Mouse (Mus musculus) embryonic facial prominence, embryonic 15.5 days (tissue): ENCODE data around the gene Glmp. TPM values are rescaled to one million over a fixed set of nuclear protein-coding genes. Genes with fewer than 3 reads are reported as not detected.
A peak's percentile ranks its signal among the peaks of the same experiment; 100 is the strongest.
"Not testable (repeated sequence)": the region's sequence is repeated elsewhere in the genome, so short reads cannot be mapped to it uniquely, and the experiment has no call there.

Source experiments
- ATAC-seq: fragments of 200-750 bp; cut with Nextera tagmentation; 2 replicates; pipeline ENCODE4 v1.8.0; 2017; ENCODE audit warnings: low read depth, moderate TSS enrichment; ENCODE audit not compliant: insufficient number of reproducible peaks, low FRiP score, low TSS enrichment
- H3K27ac ChIP-seq: fragments of 300-500 bp; sonication (generic); replicated peaks from 2 replicates; pipeline ENCODE4 v1.5.1; 2015; ENCODE audit warnings: mild to moderate bottlenecking, inconsistent platforms
- H3K27me3 ChIP-seq: fragments of 300-500 bp; sonication (generic); 2 replicates; pipeline ENCODE4 v1.6.1; 2015; ENCODE audit warnings: inconsistent platforms
- H3K36me3 ChIP-seq: fragments of 300-500 bp; sonication (generic); 2 replicates; pipeline ENCODE4 v1.6.1; 2015; ENCODE audit warnings: mild to moderate bottlenecking, inconsistent platforms
- H3K4me1 ChIP-seq: fragments of 300-500 bp; sonication (generic); 2 replicates; pipeline ENCODE4 v1.6.1; 2015; ENCODE audit warnings: inconsistent platforms
- H3K4me2 ChIP-seq: fragments of 300-500 bp; sonication (generic); replicated peaks from 2 replicates; pipeline ENCODE4 v1.6.1; 2015; ENCODE audit warnings: mild to moderate bottlenecking, inconsistent platforms
- H3K4me3 ChIP-seq: fragments of 300-500 bp; sonication (generic); replicated peaks from 2 replicates; pipeline ENCODE4 v1.5.1; 2015; ENCODE audit warnings: mild to moderate bottlenecking, inconsistent platforms
- H3K9ac ChIP-seq: fragments of 300-500 bp; sonication (generic); 2 replicates; pipeline ENCODE4 v1.6.1; 2015; ENCODE audit warnings: inconsistent platforms
- H3K9me3 ChIP-seq: fragments of 300-500 bp; sonication (generic); replicated peaks from 2 replicates; pipeline ENCODE4 v1.6.1; 2016; ENCODE audit warnings: inconsistent platforms
- WGBS: fragments of 180-500 bp; shearing (Covaris S2); methylation state at CpG from one replicate; pipeline ENCODE4 v1.1.7; 2015; 5-methylcytosine and 5-hydroxymethylcytosine counted together
- polyA plus RNA-seq: library from polyadenylated mRNA; unstranded; fragments of >200 nt; fragmentation: Nextera tagmentation; extraction: Ambion mirVana; gene quantifications from 2 replicates; pipeline ENCODE4 v1.2.1, GENCODE M21; 2015

Glmp gene
- polyA plus RNA-seq, 1 experiment from 2014 or later: 212 TPM

DNA sequence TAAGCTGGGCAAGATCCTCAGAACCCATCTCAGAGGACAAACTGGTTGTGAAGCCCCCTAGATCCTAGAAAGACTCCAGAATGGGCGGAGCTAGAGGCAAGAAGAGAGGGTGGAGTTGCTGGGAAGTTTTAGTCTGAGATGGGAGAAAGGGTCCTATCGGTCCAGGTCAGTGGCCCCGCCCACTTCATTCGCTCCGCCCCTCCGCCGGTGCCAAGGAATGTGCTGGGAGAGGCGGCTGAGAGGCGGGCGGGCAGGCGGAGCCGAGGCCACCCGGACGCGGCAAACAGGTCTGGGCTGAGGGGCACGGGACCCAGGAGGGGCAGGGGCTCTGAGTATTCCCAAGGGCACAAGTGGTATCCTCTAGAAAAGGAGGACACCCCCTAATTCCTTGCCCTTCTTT lies 39.5 kb downstream of the Glmp start, which contains the start of gene Paqr6:
Gene Paqr6, plus strand, starts transcription at position 248 of the 400 bp plus-strand sequence.
- Histone ChIP-seq H3K36me3 (peaks cover 32% of the 10 kb centered on the region), H3K9me3 (no peaks in the 10 kb centered on the region), H3K27me3 (peaks cover 16% of the 10 kb centered on the region), H3K9ac (no peak within 1 kb of the TSS), H3K4me3 (peak within 1 kb of the TSS; percentile 22), H3K27ac (peak within 1 kb of the TSS; percentile 59), H3K4me1 (peaks cover 11% of the 10 kb centered on the region), H3K4me2 (peak within 1 kb of the TSS; percentile 19)
- under 1% methylated on average over 16 of the region's 16 CpGs for WGBS
- ATAC-seq: no peak

DNA sequence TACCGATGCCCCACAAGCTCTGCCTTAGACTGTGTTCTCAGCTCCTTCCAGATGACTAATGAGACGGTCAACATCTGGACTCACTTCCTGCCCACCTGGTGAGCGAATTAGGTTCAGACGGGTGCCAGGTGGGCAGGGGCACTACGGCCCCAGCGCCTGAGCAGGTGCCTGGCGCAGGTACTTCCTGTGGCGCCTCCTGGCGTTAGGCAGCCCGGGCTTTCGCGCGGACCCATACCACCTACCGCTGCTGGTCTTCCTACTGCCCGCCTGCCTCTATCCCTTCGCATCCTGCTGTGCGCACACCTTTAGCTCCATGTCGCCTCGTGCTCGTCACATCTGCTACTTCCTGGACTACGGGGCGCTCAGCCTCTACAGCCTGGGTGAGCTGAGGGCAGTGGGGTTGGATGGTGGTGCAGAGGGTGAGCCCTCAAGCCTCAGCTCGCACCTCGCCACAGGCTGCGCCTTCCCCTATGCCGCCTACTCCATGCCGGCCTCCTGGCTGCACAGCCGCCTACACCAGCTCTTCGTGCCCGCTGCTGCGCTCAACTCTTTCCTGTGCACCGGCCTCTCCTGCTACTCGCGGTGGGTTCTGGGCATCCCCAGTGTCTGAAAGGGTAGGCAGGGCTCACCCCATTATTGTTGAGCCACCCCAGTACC lies 41.0 kb downstream of the Glmp start:
- WGBS: 42% methylated on average over 34 of the region's 34 CpGs
- Histone ChIP-seq H3K27me3 (peaks cover 16% of the 10 kb centered on the region), H3K27ac (no peak overlapping the region), H3K4me2 (no peak overlapping the region), H3K36me3 (peaks cover 17% of the 10 kb centered on the region), H3K9ac (no peak overlapping the region), H3K4me1 (peaks cover 11% of the 10 kb centered on the region), H3K9me3 (no peaks in the 10 kb centered on the region), H3K4me3 (no peak overlapping the region)
- no peak for ATAC-seq

DNA sequence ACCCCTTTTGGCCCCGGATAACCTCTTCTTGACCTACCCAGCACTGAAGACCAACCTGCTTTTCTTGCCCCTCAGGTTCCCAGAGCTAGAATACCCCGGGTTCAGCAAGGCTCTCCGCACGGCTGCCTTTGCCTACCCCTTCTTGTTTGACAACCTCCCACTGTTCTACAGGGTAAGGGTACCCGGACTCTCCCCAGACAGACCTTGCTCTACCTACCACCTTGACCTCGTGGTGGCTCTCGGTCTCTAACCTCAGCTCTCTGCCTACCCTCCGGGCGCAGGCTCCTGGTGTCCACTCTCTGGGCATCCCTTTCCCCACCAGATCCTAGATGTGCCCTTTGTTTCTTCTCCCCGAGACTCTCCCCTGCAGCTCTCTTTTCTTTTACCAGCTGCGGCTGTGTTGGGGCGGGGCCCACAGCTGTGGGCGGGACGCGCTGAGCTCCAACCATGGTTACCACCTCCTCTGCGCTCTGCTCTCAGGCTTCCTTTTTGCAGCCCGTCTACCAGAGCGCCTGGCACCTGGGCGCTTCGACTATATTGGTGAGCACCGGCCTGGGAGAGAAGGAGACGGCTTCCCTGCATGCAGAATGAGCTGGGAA lies 42.1 kb downstream of the Glmp start:
- Histone ChIP-seq H3K4me2 (peak overlapping the region; percentile 47), H3K27me3 (peaks cover 16% of the 10 kb centered on the region), H3K4me1 (peaks cover 11% of the 10 kb centered on the region), H3K4me3 (peak overlapping the region; percentile 27)
- not testable (repeated sequence) for H3K9ac ChIP-seq, H3K27ac ChIP-seq, H3K9me3 ChIP-seq, H3K36me3 ChIP-seq
- WGBS: 4% methylated on average over 21 of the region's 22 CpGs
- peak; percentile 80 for ATAC-seq

DNA sequence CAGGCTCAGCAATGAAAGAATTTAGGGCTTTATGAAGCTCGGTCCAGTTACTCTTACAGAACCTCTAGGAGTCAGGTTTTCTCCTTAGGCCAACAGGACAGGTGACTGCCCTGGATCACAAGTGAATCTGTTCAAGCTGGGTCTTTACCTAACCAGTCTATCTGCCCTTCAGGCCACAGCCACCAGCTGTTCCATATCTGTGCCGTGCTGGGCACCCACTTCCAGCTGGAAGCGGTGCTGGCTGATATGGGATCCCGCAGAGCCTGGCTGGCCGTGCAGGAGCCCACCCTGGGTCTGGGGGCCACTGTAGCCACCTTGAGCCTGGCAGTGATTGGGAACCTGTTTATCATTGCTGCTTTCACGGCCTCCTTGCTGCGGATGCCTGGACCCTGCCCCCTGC lies 42.7 kb downstream of the Glmp start:
- Histone ChIP-seq H3K4me1 (peaks cover 11% of the 10 kb centered on the region), H3K27me3 (peaks cover 16% of the 10 kb centered on the region), H3K4me2 (peak overlapping the region; percentile 47; the same call in 1 of the 2 replicates)
- not testable (repeated sequence) for H3K9ac ChIP-seq, H3K4me3 ChIP-seq, H3K9me3 ChIP-seq, H3K36me3 ChIP-seq, H3K27ac ChIP-seq, ATAC-seq
- WGBS: 48% methylated on average over 3 of the region's 7 CpGs

DNA sequence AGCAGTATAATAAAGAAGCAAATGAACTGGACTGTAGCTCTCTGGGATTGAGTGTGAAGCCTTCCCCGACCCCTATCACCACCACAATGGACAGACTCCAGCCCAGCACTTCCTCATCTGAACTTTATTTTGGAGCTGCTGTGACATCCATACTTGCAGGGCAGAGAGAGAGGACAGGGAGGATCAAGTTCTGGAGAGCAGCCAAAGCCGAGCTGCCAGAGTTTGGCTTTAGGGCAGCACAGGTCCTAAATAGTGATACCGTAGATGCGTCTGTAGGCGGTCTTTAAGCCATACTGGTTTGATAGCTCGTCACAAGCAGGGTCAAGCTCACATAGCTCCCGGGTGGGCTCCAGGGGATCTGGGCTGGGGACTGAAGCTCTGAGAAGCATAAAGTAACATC lies 43.7 kb downstream of the Glmp start:
- H3K4me3 ChIP-seq, ATAC-seq, H3K9me3 ChIP-seq, H3K9ac ChIP-seq, H3K27ac ChIP-seq, H3K36me3 ChIP-seq, H3K4me2 ChIP-seq: not testable (repeated sequence)
- Histone ChIP-seq H3K4me1 (peaks cover 11% of the 10 kb centered on the region), H3K27me3 (peaks cover 16% of the 10 kb centered on the region)
- WGBS: 69% methylated on average over 7 of the region's 7 CpGs

DNA sequence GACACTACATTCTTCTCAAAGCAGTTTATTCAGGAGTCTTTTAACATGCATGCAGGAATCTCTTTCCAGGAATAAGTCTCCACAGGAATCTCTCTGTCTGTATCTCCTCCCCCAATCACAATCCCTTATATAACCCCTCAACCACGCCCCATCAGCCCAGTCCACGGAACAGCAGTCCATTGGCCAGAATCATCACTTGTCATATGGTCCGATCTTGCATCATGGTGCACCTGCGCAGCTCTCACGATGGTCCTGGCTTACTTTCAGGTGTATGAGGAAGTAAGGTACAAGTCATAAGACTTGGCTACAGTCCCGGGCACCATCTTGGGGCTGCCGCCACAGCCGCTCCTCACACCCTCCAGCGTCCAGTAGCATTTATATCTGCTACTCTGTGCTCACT lies 47.8 kb downstream of the Glmp start, which contains the start of gene Bglap3:
Gene Bglap3, minus strand, starts transcription at position 101 of the 400 bp plus-strand sequence.
- H3K4me1 ChIP-seq: peaks cover 11% of the 10 kb centered on the region

DNA sequence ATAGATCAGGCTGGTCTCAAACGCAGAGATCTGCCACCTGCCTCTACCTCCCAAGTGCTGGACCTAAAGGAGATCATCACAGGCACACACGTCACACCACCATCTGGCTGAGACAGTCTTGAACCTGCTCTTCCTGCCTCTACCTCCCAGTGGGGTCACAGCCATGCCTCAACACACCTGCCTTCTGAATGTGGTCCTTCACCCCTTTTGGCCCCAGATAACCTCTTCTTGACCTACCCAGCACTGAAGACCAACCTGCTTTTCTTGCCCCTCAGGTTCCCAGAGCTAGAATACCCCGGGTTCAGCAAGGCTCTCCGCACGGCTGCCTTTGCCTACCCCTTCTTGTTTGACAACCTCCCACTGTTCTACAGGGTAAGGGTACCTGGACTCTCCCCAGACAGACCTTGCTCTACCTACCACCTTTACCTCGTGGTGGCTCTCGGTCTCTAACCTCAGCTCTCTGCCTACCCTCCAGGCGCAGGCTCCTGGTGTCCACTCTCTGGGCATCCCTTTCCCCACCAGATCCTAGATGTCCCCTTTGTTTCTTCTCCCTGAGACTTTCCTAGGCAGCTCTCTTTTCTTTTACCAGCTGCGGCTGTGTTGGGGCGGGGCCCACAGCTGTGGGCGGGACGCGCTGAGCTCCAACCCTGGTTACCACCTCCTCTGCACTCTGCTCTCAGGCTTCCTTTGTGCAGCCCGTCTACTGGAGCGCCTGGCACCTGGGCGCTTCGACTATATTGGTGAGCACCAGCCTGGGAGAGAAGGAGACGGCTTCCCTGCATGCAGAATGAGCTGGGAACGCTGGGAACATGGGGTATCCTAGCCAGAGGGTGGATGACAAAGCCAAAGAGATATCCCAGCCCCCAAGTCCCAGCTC lies 51.2 kb downstream of the Glmp start:
- Histone ChIP-seq H3K4me3 (peak overlapping the region; percentile 31), H3K27ac (0 out of 2 replicates have a peak overlapping the region, but pooled peaks have one; percentile 48), H3K4me1 (peaks cover 11% of the 10 kb centered on the region), H3K4me2 (peak overlapping the region; percentile 48)
- not testable (repeated sequence) for H3K9me3 ChIP-seq, H3K27me3 ChIP-seq, H3K36me3 ChIP-seq, H3K9ac ChIP-seq
- peak; percentile 89 for ATAC-seq
- 7% methylated on average over 19 of the region's 19 CpGs for WGBS

More for the DNA sequence above, 47.8 kb downstream of the Glmp start, which contains the start of gene Bglap3:
- WGBS: 93% methylated on average over 9 of the region's 9 CpGs
- ATAC-seq, H3K9me3 ChIP-seq, H3K4me2 ChIP-seq, H3K27me3 ChIP-seq, H3K27ac ChIP-seq, H3K9ac ChIP-seq, H3K4me3 ChIP-seq, H3K36me3 ChIP-seq: not testable (repeated sequence)

DNA sequence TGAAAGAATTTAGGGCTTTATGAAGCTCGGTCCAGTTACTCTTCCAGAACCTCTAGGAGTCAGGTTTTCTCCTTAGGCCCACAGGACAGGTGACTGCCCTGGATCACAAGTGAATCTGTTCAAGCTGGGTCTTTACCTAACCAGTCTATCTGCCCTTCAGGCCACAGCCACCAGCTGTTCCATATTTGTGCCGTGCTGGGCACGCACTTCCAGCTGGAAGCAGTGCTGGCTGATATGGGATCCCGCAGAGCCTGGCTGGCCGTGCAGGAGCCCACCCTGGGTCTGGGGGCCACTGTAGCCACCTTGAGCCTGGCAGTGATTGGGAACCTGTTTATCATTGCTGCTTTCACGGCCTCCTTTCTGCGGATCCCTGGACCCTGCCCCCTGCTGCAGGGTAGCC lies 51.8 kb downstream of the Glmp start:
- WGBS: 15% methylated on average over 6 of the region's 7 CpGs
- not testable (repeated sequence) for ATAC-seq

DNA sequence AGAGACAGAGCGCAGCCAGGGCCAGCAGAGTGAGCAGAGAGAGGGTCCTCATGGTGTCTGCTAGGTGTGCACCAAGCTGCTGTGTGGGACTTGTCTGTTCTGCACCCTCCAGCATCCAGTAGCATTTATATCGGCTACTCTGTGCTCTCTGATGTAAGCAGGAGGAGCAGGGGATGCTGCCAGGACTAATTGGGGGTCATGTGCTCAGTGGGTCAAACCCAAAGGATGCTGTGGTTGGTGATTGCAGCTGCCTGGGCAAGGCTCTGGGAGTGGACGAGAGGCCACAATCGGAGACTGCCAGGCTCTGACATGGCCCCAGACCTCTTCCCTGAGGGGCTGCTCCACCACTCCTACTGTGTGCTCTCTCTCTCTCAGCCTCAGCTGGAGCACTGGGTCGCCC lies 53.8 kb downstream of the Glmp start, which contains the start of gene Bglap2:
Gene Bglap2, minus strand, starts transcription at position 101 of the 400 bp plus-strand sequence.
- not testable (repeated sequence) for H3K27ac ChIP-seq, H3K9ac ChIP-seq, H3K4me2 ChIP-seq, H3K36me3 ChIP-seq, H3K27me3 ChIP-seq, ATAC-seq, H3K4me3 ChIP-seq, H3K9me3 ChIP-seq
- H3K4me1 ChIP-seq: peaks cover 14% of the 10 kb centered on the region
- WGBS: 79% methylated on average over 5 of the region's 5 CpGs

More for the DNA sequence above, 51.8 kb downstream of the Glmp start:
- not testable (repeated sequence) for H3K27ac ChIP-seq, H3K36me3 ChIP-seq, H3K27me3 ChIP-seq, H3K9me3 ChIP-seq, H3K9ac ChIP-seq
- peak overlapping the region; percentile 48 for H3K4me2 ChIP-seq
- H3K4me3 ChIP-seq: peak overlapping the region; percentile 31
- H3K4me1 ChIP-seq: peaks cover 12% of the 10 kb centered on the region
